Mouse (Mus musculus): ENCODE results near the gene Skp2. TPM values are rescaled to one million over a fixed set of nuclear protein-coding genes. Genes with fewer than 3 reads are reported as not detected.
A peak's percentile ranks its signal among the peaks of the same experiment; 100 is the strongest.

Gene Skp2
- polyA plus RNA-seq, 1 experiment: 14.4 TPM

DNA sequence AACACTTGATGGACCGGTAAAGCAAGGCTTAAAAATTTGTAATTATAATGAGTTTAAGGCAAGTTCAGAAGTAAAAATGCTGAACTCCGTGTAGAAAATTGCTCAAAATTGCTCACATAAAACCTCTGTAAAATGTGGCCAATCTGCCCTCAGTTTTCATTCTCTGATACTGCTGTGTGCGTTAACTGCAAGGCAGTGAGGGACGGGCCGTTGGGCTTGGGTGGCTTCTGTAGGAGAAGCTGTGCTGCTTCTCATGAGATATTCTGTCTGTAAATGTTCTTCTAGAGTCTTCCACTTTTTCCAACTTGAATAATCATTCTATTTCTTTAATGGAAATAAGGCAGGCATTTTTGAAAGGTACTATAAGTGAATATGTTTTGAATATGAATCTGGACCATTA is 75.6 kb downstream of the Skp2 start:
- Histone ChIP-seq H3K4me1 (ENCODE audit: control insufficient read depth, insufficient read depth, low read length) (peaks cover 17% of the 10 kb centered on the region), H3K27ac (ENCODE audit: insufficient read depth, low read depth, low read length) (no peak overlapping the region), H3K4me3 (ENCODE audit: insufficient read depth, low read length) (no peak overlapping the region)
- no peak for TF ChIP-seq CTCF (IDR thresholded peaks at IDR 0.05; ENCODE audit: low read depth, low read length)
- TF ChIP-seq POLR2A (IDR thresholded peaks at IDR 0.05; ENCODE audit: borderline replicate concordance, low read depth, low read length): no peak

DNA sequence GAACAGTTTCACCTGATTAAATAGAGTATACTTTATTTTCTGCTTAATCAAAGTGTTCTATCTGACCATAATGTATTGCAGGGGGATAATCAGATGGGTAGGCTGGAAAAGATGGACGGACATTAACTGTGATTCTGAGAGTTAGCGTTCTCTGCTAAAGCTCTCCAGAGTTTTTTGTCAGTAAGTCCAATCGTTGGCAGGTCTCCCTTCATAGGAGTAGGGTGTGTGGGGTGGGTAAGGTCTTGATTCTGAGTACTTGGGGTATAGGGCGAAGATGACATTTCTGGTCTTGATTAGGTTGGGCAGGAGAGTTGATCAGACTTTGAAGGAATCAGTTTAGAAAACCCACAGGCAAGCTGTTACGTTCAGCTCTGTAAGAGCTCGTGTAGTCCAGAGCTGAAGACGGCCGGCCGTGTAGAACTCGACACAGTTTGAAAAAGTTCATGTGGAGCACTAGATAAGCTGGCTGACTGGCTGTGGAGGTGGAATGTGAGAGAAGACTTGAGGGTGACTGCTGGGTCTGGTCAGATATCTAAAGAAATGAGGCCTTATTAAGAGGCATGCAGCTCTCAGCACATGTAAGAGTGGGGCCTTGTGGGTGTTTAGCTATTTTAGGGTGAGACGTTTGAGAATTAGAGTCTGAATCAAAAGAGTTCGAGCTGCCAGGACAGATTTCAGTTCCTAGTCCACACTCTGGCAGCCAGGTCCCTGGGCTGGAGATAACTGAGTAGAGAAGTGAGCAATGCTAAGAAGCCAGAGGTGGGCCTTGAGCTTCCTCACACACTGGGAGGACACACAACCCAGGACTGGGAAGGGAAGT is 76.5 kb downstream of the Skp2 start:
- no peak overlapping the region for H3K4me3 ChIP-seq (ENCODE audit: insufficient read depth, low read length)
- TF ChIP-seq CTCF (IDR thresholded peaks at IDR 0.05; ENCODE audit: low read depth, low read length) (no peak), POLR2A (IDR thresholded peaks at IDR 0.05; ENCODE audit: borderline replicate concordance, low read depth, low read length) (no peak)
- no peak overlapping the region for H3K27ac ChIP-seq (ENCODE audit: insufficient read depth, low read depth, low read length)

GRCm38 (mm10) chr15:9075608-9076200 is 79.5 kb downstream of the Skp2 start:
- Histone ChIP-seq H3K27ac (ENCODE audit: insufficient read depth, low read depth, low read length) (no peak overlapping the region), H3K4me3 (ENCODE audit: insufficient read depth, low read length) (no peak overlapping the region), H3K4me1 (ENCODE audit: control insufficient read depth, insufficient read depth, low read length) (peaks cover 31% of the 10 kb centered on the region)
- TF ChIP-seq POLR2A (IDR thresholded peaks at IDR 0.05; ENCODE audit: borderline replicate concordance, low read depth, low read length) (no peak), CTCF (IDR thresholded peaks at IDR 0.05; ENCODE audit: low read depth, low read length) (no peak)

More for the DNA sequence above, 76.5 kb downstream of the Skp2 start:
- H3K4me1 ChIP-seq (ENCODE audit: control insufficient read depth, insufficient read depth, low read length): peaks cover 23% of the 10 kb centered on the region

- no peak for TF ChIP-seq CTCF (IDR thresholded peaks at IDR 0.05; ENCODE audit: low read depth, low read length)
- TF ChIP-seq POLR2A (IDR thresholded peaks at IDR 0.05; ENCODE audit: borderline replicate concordance, low read depth, low read length): no peak
- H3K4me1 ChIP-seq (ENCODE audit: control insufficient read depth, insufficient read depth, low read length): peaks cover 31% of the 10 kb centered on the region
- peak overlapping the region; percentile 42; the same call in 1 of the 2 replicates for H3K27ac ChIP-seq (ENCODE audit: insufficient read depth, low read depth, low read length)
- 0 out of 2 replicates have a peak overlapping the region, but pooled peaks have one; percentile 1 for H3K4me3 ChIP-seq (ENCODE audit: insufficient read depth, low read length)
These were observed 80.6 kb downstream of the Skp2 start for GRCm38 (mm10) chr15:9074671-9075070.

DNA sequence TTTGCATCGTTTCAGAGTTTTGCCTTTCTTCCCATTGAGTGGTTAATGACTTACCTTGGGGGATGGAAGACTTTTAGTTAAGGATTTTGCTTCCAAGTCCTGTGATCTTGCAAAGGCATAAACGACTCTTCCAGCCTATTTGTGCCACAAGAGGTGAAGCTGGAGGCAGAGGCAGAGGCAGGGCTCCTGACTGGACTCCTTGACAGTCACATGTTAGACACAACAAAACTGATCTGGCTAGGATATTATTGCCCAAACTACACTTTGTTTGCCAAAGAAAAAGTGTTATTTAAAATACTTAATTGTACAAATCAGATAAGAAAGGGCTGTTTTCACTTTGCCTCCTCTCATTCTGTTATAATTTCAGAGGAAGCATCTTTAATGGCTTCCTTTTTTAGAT is 81.1 kb downstream of the Skp2 start:
- Histone ChIP-seq H3K27ac (ENCODE audit: insufficient read depth, low read depth, low read length) (no peak overlapping the region), H3K4me1 (ENCODE audit: control insufficient read depth, insufficient read depth, low read length) (peaks cover 30% of the 10 kb centered on the region), H3K4me3 (ENCODE audit: insufficient read depth, low read length) (no peak overlapping the region)
- TF ChIP-seq CTCF (IDR thresholded peaks at IDR 0.05; ENCODE audit: low read depth, low read length) (no peak), POLR2A (IDR thresholded peaks at IDR 0.05; ENCODE audit: borderline replicate concordance, low read depth, low read length) (no peak)

DNA sequence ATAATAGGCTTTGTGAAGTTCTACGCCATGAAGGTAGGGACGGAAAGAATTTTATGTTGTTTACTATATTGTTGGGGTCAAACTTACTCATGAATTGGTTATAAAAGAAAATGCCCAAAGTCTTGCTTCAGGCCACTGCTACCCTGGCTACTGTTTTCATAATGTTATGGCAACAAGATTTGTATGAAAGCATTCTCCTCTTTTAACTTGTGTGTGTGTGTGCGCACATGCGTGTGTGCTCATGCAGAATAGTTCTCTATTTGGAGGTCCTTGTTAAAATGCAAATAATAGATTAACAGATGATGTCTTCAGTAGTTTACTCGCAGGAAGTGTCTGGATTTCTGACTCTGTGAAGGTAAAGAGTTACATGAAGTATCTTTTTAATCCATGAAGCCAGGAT is 81.5 kb downstream of the Skp2 start:
- TF ChIP-seq POLR2A (IDR thresholded peaks at IDR 0.05; ENCODE audit: borderline replicate concordance, low read depth, low read length) (no peak), CTCF (IDR thresholded peaks at IDR 0.05; ENCODE audit: low read depth, low read length) (no peak)
- Histone ChIP-seq H3K4me1 (ENCODE audit: control insufficient read depth, insufficient read depth, low read length) (peaks cover 25% of the 10 kb centered on the region), H3K27ac (ENCODE audit: insufficient read depth, low read depth, low read length) (no peak overlapping the region), H3K4me3 (ENCODE audit: insufficient read depth, low read length) (no peak overlapping the region)

DNA sequence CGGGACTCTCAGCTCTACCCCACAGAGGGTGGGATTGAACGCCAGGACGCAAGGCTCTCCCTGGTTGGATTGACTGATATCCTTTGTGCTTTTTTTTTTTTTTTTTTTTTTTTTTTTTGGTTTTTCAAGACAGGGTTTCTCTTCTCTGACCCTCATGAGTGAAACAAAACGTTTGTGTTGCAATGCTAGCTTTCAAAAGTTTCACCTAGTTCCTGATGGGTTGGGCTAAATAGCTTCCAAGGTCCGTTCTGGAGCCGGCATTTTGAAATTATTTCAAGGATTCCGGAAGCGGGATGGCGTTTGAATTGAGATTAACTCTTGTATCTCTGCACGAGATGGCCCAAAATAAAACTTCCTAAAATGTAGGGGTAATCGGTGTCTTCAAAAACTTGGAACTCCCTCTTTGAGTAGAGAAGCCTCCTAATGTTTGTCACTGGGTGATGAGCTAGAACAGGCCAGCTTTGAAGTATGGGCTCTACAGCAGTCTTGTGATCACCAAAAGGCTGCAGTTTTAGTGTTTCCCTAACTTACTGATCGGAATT is 82.1 kb downstream of the Skp2 start:
- Histone ChIP-seq H3K27ac (ENCODE audit: insufficient read depth, low read depth, low read length) (no peak overlapping the region), H3K4me1 (ENCODE audit: control insufficient read depth, insufficient read depth, low read length) (peaks cover 25% of the 10 kb centered on the region), H3K4me3 (ENCODE audit: insufficient read depth, low read length) (peak overlapping the region; percentile 30)
- no peak for TF ChIP-seq CTCF (IDR thresholded peaks at IDR 0.05; ENCODE audit: low read depth, low read length)
- TF ChIP-seq POLR2A (IDR thresholded peaks at IDR 0.05; ENCODE audit: borderline replicate concordance, low read depth, low read length): no peak

GRCm38 (mm10) chr15:9072630-9073029 is 82.6 kb downstream of the Skp2 start:
- Histone ChIP-seq H3K4me3 (ENCODE audit: insufficient read depth, low read length) (peak overlapping the region; percentile 30), H3K27ac (ENCODE audit: insufficient read depth, low read depth, low read length) (no peak overlapping the region), H3K4me1 (ENCODE audit: control insufficient read depth, insufficient read depth, low read length) (peaks cover 25% of the 10 kb centered on the region)
- TF ChIP-seq POLR2A (IDR thresholded peaks at IDR 0.05; ENCODE audit: borderline replicate concordance, low read depth, low read length) (no peak), CTCF (IDR thresholded peaks at IDR 0.05; ENCODE audit: low read depth, low read length) (no peak)

GRCm38 (mm10) chr15:9071556-9072544 is 83.4 kb downstream of the Skp2 start:
- no peak for TF ChIP-seq POLR2A (IDR thresholded peaks at IDR 0.05; ENCODE audit: borderline replicate concordance, low read depth, low read length)
- TF ChIP-seq CTCF (IDR thresholded peaks at IDR 0.05; ENCODE audit: low read depth, low read length): no peak
- Histone ChIP-seq H3K4me1 (ENCODE audit: control insufficient read depth, insufficient read depth, low read length) (peaks cover 25% of the 10 kb centered on the region), H3K27ac (ENCODE audit: insufficient read depth, low read depth, low read length) (peak overlapping the region; percentile 62), H3K4me3 (ENCODE audit: insufficient read depth, low read length) (peak overlapping the region; percentile 66)

All from bone marrow macrophage, adult 2 months (primary cell).